Comparison of ENCODE assay signal across 14 mouse cellular contexts in genomic region chr9:103721081-103721480, GRCm38 (mm10). TPM values are rescaled to one million over a fixed set of nuclear protein-coding genes. Genes with fewer than 3 reads are reported as not detected.
DNase-seq lines count a peak whose midpoint lies in the region; TF ChIP-seq lines count a peak whose summit lies in the region.
"Had no signal": no experiment of that assay in that cellular context is flagged by ENCODE, and none has a peak within 500 bp of the region (broad histone marks: within the 10 kb centered on the region; RNA-seq: fewer than 3 reads in every experiment).

No protein-coding gene starts in this region.

- intact Hi-C loops in gastrocnemius, adult 2 months (cut with DNase I) = no loop called here

- DNase-seq in gastrocnemius, adult 2 months = peak; percentile 31
- DNase-seq in gastrocnemius, postnatal 25 days = no peak
- DNase-seq in adrenal gland, postnatal 36 days = peak; percentile 28 to 54
- peak; percentile 54 to 59 for DNase-seq in cerebellum, postnatal 36 days
- DNase-seq in heart, postnatal 4 days = peak; percentile 83
- DNase-seq in Muller cell, postnatal 12 days (ENCODE audit: inconsistent ontology term) = no peak
- DNase-seq in left cerebral cortex, adult 11 months (ENCODE audit: low spot score) = no peak
- no peak for DNase-seq in adipocyte (ENCODE audit: low spot score)
- DNase-seq: right cerebral cortex, postnatal 25 days had no signal

- no peak overlapping the region for H3K4me3 ChIP-seq in gastrocnemius, adult 2 months
- H3K4me3 ChIP-seq: erythroblast, embryonic 14.5 days; hindbrain, embryonic 15.5 days; layer of hippocampus, adult 2 months; stomach, embryonic 15.5 days had no signal

- no peak for TF ChIP-seq CTCF in gastrocnemius, adult 2 months (IDR thresholded peaks at IDR 0.05)

- H3K27ac ChIP-seq in gastrocnemius, adult 2 months = no peak overlapping the region
- H3K27ac ChIP-seq: hindbrain, embryonic 15.5 days; layer of hippocampus, adult 2 months; stomach, embryonic 15.5 days had no signal

RNA-seq across cellular contexts. Expression of gene Tmem108, which starts 40.6 kb away (rescaled TPM):
- total RNA-seq in gastrocnemius, adult 2 months (2021) = not detected
- not detected for total RNA-seq in gastrocnemius, postnatal 25 days (2021)
- 1 to 10 TPM; 3.7 TPM for total RNA-seq in adrenal gland, postnatal 36 days (2021)
- 10 to 100 TPM; 17.6 to 21.9 TPM for total RNA-seq in heart, postnatal 4 days (2021)
- total RNA-seq: MEL had no signal

Comparison
In these comparisons a context has a peak if more than half of its experiments do, and no peak if none do; other contexts are left out.
1. DNase-seq: peak in gastrocnemius, adult 2 months (single experiment), adrenal gland, postnatal 36 days (2 of 2), cerebellum, postnatal 36 days (2 of 2) and heart, postnatal 4 days (single experiment); none in gastrocnemius, postnatal 25 days (single experiment), Muller cell, postnatal 12 days (single experiment), left cerebral cortex, adult 11 months (single experiment) and adipocyte (single experiment).
2. RNA of gene Tmem108, which starts 40.6 kb away (total RNA-seq): 17.6 to 21.9 TPM in heart, postnatal 4 days and 3.7 TPM in adrenal gland, postnatal 36 days; not detected in gastrocnemius, postnatal 25 days and not detected in gastrocnemius, adult 2 months; every median in the first group is over 4 times any median in the second.